Mouse (Mus musculus): ENCODE data around the gene Dqx1. TPM values are rescaled to one million over a fixed set of nuclear protein-coding genes. Genes with fewer than 3 reads are reported as not detected.

Dqx1 gene
- polyA plus RNA-seq, 1 experiment: 48.6 TPM

DNA sequence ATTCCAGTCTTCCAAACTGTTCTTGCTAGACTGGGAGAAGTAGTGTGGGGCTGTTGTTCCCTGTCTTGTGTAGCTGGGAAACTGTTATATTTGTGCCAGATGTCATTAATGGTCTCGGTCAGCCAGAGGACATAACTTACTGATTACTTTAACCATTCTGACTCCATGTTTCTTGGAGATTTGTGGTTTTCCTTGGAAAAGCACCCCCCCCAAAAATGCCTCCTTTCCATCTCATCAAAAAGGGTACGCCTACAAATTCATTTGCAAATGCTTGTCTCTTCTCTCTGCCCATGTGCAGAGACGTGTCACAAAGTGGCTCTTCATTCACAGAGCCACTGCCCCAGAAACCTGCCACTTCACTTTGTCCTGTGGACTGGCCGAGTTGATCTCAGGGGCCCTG lies 33.2 kb upstream of the Dqx1 start:
- 70% methylated on average over 4 of the region's 4 CpGs for WGBS
- TF ChIP-seq CTCF (IDR thresholded peaks at IDR 0.05; ENCODE audit: extremely low read depth, insufficient read length, insufficient replicate concordance, low read depth, low read length) (no peak), POLR2A (IDR thresholded peaks at IDR 0.05; ENCODE audit: low read depth, low read length) (no peak)
- Histone ChIP-seq H3K4me1 (ENCODE audit: control insufficient read depth, insufficient read depth, insufficient read length, low read length) (no peaks in the 10 kb centered on the region), H3K36me3 (ENCODE audit: control insufficient read depth, insufficient read depth, low read length) (no peaks in the 10 kb centered on the region), H3K27ac (ENCODE audit: insufficient read depth, low read depth, low read length) (no peak overlapping the region), H3K4me3 (ENCODE audit: low read depth, low read length) (no peak overlapping the region), H3K27me3 (ENCODE audit: control insufficient read depth, insufficient read depth, low read length) (no peaks in the 10 kb centered on the region)

DNA sequence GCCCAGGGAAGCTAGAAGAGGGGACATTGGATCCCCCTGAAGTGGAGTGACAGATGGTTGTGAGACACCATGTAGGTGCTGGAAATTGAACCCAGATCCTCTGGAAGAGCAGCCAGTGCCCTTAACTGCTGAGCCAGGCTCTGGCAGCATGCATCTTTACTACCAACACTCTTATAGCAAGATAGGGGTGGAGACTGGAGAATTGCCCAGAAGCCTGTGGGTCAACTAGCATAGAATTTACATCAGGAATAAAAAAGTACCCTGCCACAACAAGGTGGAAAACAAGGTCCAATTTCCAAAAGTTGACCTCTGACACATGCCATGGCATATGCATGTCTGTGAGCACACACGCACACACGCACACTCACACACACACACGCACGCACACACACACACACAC lies 32.4 kb upstream of the Dqx1 start:
- TF ChIP-seq CTCF (IDR thresholded peaks at IDR 0.05; ENCODE audit: extremely low read depth, insufficient read length, insufficient replicate concordance, low read depth, low read length): no peak
- no peak for TF ChIP-seq POLR2A (IDR thresholded peaks at IDR 0.05; ENCODE audit: low read depth, low read length)
- 89% methylated on average over 4 of the region's 4 CpGs for WGBS
- no peaks in the 10 kb centered on the region for H3K4me1 ChIP-seq (ENCODE audit: control insufficient read depth, insufficient read depth, insufficient read length, low read length)
- no peaks in the 10 kb centered on the region for H3K36me3 ChIP-seq (ENCODE audit: control insufficient read depth, insufficient read depth, low read length)
- H3K4me3 ChIP-seq (ENCODE audit: low read depth, low read length): no peak overlapping the region
- no peaks in the 10 kb centered on the region for H3K27me3 ChIP-seq (ENCODE audit: control insufficient read depth, insufficient read depth, low read length)
- H3K27ac ChIP-seq (ENCODE audit: insufficient read depth, low read depth, low read length): no peak overlapping the region

DNA sequence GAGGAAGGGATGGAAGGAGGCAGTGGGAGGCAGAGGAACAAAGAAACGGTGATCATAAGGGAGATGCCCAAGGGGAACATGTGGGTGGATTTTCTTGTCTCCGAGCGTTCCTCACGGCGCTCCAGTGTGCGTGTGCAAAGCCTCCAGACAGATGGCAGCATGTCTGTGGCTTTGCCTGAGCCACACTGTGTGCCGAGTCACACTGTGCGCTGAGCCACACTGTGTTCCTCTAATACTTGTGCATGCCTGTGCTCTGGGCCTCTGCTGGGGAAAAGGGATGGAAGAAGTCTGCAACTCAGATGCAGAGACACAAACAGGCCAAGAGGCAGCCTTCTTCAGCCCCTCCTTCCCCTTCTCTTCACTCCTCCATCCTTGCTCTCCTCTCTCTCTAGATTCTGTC lies 30.4 kb upstream of the Dqx1 start:
- no peaks in the 10 kb centered on the region for H3K27me3 ChIP-seq (ENCODE audit: control insufficient read depth, insufficient read depth, low read length)
- H3K4me1 ChIP-seq (ENCODE audit: control insufficient read depth, insufficient read depth, insufficient read length, low read length): 0 out of 2 replicates have a peak, but pooled peaks cover 2% of the 10 kb centered on the region
- no peak overlapping the region for H3K4me3 ChIP-seq (ENCODE audit: low read depth, low read length)
- no peak overlapping the region for H3K27ac ChIP-seq (ENCODE audit: insufficient read depth, low read depth, low read length)
- TF ChIP-seq POLR2A (IDR thresholded peaks at IDR 0.05; ENCODE audit: low read depth, low read length) (no peak), CTCF (IDR thresholded peaks at IDR 0.05; ENCODE audit: extremely low read depth, insufficient read length, insufficient replicate concordance, low read depth, low read length) (no peak)
- 77% methylated on average over 8 of the region's 8 CpGs for WGBS
- peaks cover 6% of the 10 kb centered on the region; the same call in 1 of the 2 replicates for H3K36me3 ChIP-seq (ENCODE audit: control insufficient read depth, insufficient read depth, low read length)

DNA sequence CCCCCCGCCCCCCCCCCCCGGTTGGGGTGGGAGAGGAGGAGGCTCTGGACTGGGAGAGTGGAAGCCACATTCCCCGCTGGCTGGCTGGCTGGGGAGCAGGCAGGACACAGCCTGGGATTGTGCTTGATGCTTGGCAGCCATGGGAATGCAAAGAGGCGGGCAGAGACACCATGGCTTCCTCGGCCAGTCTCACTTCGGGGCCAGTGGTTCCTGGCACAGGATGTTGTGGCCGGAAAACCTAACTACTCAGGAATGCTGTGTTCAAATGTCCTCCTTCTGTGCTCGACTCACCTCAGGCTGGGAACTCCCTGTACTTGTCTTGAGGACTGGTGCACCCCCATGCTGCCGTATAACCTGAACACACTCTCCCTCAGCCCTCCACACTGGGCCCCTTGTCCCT lies 29.9 kb upstream of the Dqx1 start:
- Histone ChIP-seq H3K27ac (ENCODE audit: insufficient read depth, low read depth, low read length) (no peak overlapping the region), H3K36me3 (ENCODE audit: control insufficient read depth, insufficient read depth, low read length) (peaks cover 6% of the 10 kb centered on the region; the same call in 1 of the 2 replicates), H3K27me3 (ENCODE audit: control insufficient read depth, insufficient read depth, low read length) (no peaks in the 10 kb centered on the region), H3K4me1 (ENCODE audit: control insufficient read depth, insufficient read depth, insufficient read length, low read length) (peaks cover 2% of the 10 kb centered on the region; the same call in 1 of the 2 replicates), H3K4me3 (ENCODE audit: low read depth, low read length) (no peak overlapping the region)
- 64% methylated on average over 7 of the region's 9 CpGs for WGBS
- TF ChIP-seq CTCF (IDR thresholded peaks at IDR 0.05; ENCODE audit: extremely low read depth, insufficient read length, insufficient replicate concordance, low read depth, low read length): no peak
- no peak for TF ChIP-seq POLR2A (IDR thresholded peaks at IDR 0.05; ENCODE audit: low read depth, low read length)

DNA sequence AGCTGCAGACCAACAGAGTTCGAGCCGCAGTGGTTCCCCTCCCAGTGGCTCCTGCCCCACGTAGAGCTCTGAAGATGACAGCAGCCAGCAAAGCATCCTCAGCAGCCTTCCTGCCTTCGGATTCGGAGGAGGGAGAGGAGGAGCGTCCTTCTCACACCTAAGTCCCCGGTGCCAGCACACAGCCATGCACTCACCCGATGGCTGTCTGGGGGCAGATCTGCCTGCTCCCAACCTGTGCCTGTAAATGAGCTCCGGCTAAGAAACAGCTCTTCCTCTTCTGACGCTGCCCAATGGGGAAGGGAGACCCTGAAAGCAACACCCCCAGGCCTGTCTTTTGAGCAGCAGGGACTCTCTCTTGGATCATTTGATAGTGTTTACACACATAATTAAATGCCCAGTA lies 27.9 kb upstream of the Dqx1 start:
- WGBS: 82% methylated on average over 10 of the region's 10 CpGs
- peaks cover 6% of the 10 kb centered on the region; the same call in 1 of the 2 replicates for H3K36me3 ChIP-seq (ENCODE audit: control insufficient read depth, insufficient read depth, low read length)
- no peaks in the 10 kb centered on the region for H3K27me3 ChIP-seq (ENCODE audit: control insufficient read depth, insufficient read depth, low read length)
- H3K4me3 ChIP-seq (ENCODE audit: low read depth, low read length): no peak overlapping the region
- H3K27ac ChIP-seq (ENCODE audit: insufficient read depth, low read depth, low read length): no peak overlapping the region
- peaks cover 7% of the 10 kb centered on the region for H3K4me1 ChIP-seq (ENCODE audit: control insufficient read depth, insufficient read depth, insufficient read length, low read length)
- TF ChIP-seq POLR2A (IDR thresholded peaks at IDR 0.05; ENCODE audit: low read depth, low read length) (no peak), CTCF (IDR thresholded peaks at IDR 0.05; ENCODE audit: extremely low read depth, insufficient read length, insufficient replicate concordance, low read depth, low read length) (no peak)

DNA sequence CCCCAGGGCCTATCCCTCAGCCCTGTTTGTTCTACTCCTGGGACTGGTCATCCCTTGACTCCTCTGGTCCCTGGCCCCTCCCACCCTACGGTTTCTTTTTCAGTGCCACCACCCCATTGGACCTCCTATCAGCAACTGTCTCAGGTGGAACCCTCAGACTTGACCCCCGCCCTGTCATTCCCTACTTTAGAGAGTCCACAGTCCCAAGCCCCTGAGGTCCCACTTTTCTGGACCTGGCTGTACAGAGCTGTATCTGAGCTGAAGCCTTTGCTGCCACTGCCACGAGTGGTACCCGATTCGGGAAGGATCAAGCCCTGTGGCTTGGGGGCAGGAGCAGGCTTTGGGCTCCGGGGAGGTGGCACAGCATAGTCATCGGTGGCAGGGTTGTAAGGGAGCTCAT lies 26.5 kb upstream of the Dqx1 start:
- no peak overlapping the region for H3K27ac ChIP-seq (ENCODE audit: insufficient read depth, low read depth, low read length)
- H3K4me1 ChIP-seq (ENCODE audit: control insufficient read depth, insufficient read depth, insufficient read length, low read length): peaks cover 7% of the 10 kb centered on the region
- H3K4me3 ChIP-seq (ENCODE audit: low read depth, low read length): no peak overlapping the region
- TF ChIP-seq POLR2A (IDR thresholded peaks at IDR 0.05; ENCODE audit: low read depth, low read length) (no peak), CTCF (IDR thresholded peaks at IDR 0.05; ENCODE audit: extremely low read depth, insufficient read length, insufficient replicate concordance, low read depth, low read length) (no peak)
- 89% methylated on average over 7 of the region's 7 CpGs for WGBS
- H3K36me3 ChIP-seq (ENCODE audit: control insufficient read depth, insufficient read depth, low read length): peaks cover 6% of the 10 kb centered on the region; the same call in 1 of the 2 replicates
- no peaks in the 10 kb centered on the region for H3K27me3 ChIP-seq (ENCODE audit: control insufficient read depth, insufficient read depth, low read length)

DNA sequence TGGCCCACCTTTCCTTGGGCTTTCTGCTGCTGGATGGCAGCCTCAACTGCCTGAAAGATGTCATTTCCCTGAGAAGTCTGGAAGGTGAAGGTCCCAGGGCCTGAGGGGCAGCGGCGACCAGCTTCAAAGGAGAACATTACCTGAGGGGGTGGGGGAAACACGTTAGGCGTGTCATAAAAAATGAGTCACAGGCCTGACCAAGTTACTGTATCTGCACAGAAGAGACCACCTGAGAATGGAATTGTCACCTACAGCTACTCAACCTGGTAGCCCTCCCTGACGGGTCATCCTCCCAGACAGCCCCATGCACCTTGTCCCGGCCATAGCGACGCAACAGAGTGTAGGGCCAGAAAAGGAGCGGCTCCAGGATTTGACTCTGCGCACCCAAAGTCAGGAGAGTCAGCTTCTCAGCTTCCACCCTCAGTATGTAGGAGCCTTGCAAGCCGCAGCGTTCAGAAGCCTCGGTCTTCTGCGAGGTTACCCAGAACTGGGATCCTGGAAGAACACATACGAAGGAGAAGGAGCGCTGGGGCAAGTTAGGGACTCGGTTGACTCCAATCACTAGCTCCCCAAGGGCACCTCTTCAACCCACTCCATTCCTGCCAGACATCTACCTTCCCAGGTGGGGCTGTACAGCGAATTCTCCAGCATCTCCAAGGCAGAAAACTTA lies 25.6 kb upstream of the Dqx1 start:
- 82% methylated on average over 18 of the region's 18 CpGs for WGBS
- H3K4me1 ChIP-seq (ENCODE audit: control insufficient read depth, insufficient read depth, insufficient read length, low read length): peaks cover 7% of the 10 kb centered on the region
- H3K27ac ChIP-seq (ENCODE audit: insufficient read depth, low read depth, low read length): no peak overlapping the region
- peak overlapping the region; percentile 95 for H3K4me3 ChIP-seq (ENCODE audit: low read depth, low read length)
- TF ChIP-seq POLR2A (IDR thresholded peaks at IDR 0.05; ENCODE audit: low read depth, low read length) (no peak), CTCF (IDR thresholded peaks at IDR 0.05; ENCODE audit: extremely low read depth, insufficient read length, insufficient replicate concordance, low read depth, low read length) (no peak)
- no peaks in the 10 kb centered on the region for H3K27me3 ChIP-seq (ENCODE audit: control insufficient read depth, insufficient read depth, low read length)
- peaks cover 6% of the 10 kb centered on the region; the same call in 1 of the 2 replicates for H3K36me3 ChIP-seq (ENCODE audit: control insufficient read depth, insufficient read depth, low read length)

All from small intestine, adult 2 months (tissue).